Mouse (Mus musculus) lung, postnatal 0 days (tissue): ENCODE results near the gene Il18bp.
"Not testable (repeated sequence)": the region's sequence is repeated elsewhere in the genome, so short reads cannot be mapped to it uniquely, and the experiment has no call there.

Experiments used
- CTCF ChIP-seq: IDR thresholded peaks from 2 replicates; pipeline ENCODE4 v1.5.1; 2016; ENCODE audit warnings: antibody characterized with exemption, mild to moderate bottlenecking
- EP300 ChIP-seq: IDR thresholded peaks from 2 replicates; pipeline ENCODE4 v1.6.1; 2016; ENCODE audit warnings: antibody characterized with exemption, mild to moderate bottlenecking, control low read depth

GRCm38 (mm10) chr7:102048524-102048923 lies 30.0 kb upstream of the Il18bp start:
- peak; percentile 49 for TF ChIP-seq CTCF
- not testable (repeated sequence) for TF ChIP-seq EP300
